Mouse (Mus musculus) embryonic facial prominence, embryonic 15.5 days (tissue): ENCODE data around the gene Mff. TPM values are rescaled to one million over a fixed set of nuclear protein-coding genes. Genes with fewer than 3 reads are reported as not detected.
A peak's percentile ranks its signal among the peaks of the same experiment; 100 is the strongest.

Experiments used
- ATAC-seq: fragments of 200-750 bp; cut with Nextera tagmentation; 2 replicates; pipeline ENCODE4 v1.8.0; 2017; ENCODE audit warnings: low read depth, moderate TSS enrichment; ENCODE audit not compliant: insufficient number of reproducible peaks, low FRiP score, low TSS enrichment
- H3K27ac ChIP-seq: fragments of 300-500 bp; sonication (generic); replicated peaks from 2 replicates; pipeline ENCODE4 v1.5.1; 2015; ENCODE audit warnings: mild to moderate bottlenecking, inconsistent platforms
- H3K27me3 ChIP-seq: fragments of 300-500 bp; sonication (generic); 2 replicates; pipeline ENCODE4 v1.6.1; 2015; ENCODE audit warnings: inconsistent platforms
- H3K36me3 ChIP-seq: fragments of 300-500 bp; sonication (generic); 2 replicates; pipeline ENCODE4 v1.6.1; 2015; ENCODE audit warnings: mild to moderate bottlenecking, inconsistent platforms
- H3K4me1 ChIP-seq: fragments of 300-500 bp; sonication (generic); 2 replicates; pipeline ENCODE4 v1.6.1; 2015; ENCODE audit warnings: inconsistent platforms
- H3K4me2 ChIP-seq: fragments of 300-500 bp; sonication (generic); replicated peaks from 2 replicates; pipeline ENCODE4 v1.6.1; 2015; ENCODE audit warnings: mild to moderate bottlenecking, inconsistent platforms
- H3K4me3 ChIP-seq: fragments of 300-500 bp; sonication (generic); replicated peaks from 2 replicates; pipeline ENCODE4 v1.5.1; 2015; ENCODE audit warnings: mild to moderate bottlenecking, inconsistent platforms
- H3K9ac ChIP-seq: fragments of 300-500 bp; sonication (generic); 2 replicates; pipeline ENCODE4 v1.6.1; 2015; ENCODE audit warnings: inconsistent platforms
- H3K9me3 ChIP-seq: fragments of 300-500 bp; sonication (generic); replicated peaks from 2 replicates; pipeline ENCODE4 v1.6.1; 2016; ENCODE audit warnings: inconsistent platforms
- WGBS: fragments of 180-500 bp; shearing (Covaris S2); methylation state at CpG from one replicate; pipeline ENCODE4 v1.1.7; 2015; 5-methylcytosine and 5-hydroxymethylcytosine counted together
- polyA plus RNA-seq: library from polyadenylated mRNA; unstranded; fragments of >200 nt; fragmentation: Nextera tagmentation; extraction: Ambion mirVana; gene quantifications from 2 replicates; pipeline ENCODE4 v1.2.1, GENCODE M21; 2015

The Mff gene
- 186 and 200 TPM in 2 replicates for polyA plus RNA-seq

DNA sequence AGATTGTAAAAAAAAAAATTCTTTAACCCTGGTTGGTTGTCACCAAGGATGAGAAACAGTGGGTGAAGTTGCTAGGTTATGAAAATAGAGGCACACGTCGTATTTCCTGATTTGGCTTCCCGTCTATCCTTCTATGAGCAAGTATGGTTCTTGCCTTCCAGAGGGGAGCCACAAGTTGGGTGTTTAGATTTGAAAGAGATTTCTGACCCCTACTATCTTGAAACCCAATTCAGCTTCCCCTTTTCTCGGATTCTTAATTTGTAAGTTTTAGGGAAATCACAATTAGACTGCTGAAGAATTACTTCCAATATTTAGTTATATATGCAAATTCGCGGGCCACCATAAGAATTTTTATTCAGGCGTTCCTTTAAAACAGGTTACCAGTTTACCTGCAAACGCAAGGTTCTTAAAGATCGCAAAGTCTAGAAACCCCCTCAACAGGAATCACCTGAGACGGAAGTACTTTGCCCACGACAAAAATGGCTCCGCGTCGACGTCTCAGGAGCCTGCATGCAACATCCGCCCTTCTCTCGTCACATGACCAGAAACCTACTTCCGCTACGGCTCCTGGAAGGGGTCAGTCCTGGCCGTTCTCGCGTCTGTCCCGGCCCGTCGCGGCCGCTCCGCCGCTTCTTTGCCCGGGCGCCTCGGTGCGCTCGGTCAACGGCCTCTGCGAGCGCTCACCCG, at the start of gene Mff:
Gene Mff (plus strand): TSS at position 552 of the 687 bp plus-strand sequence.
- Histone ChIP-seq H3K4me1 (peaks cover 12% of the 10 kb centered on the region), H3K4me2 (peak within 1 kb of the TSS; percentile 87), H3K9ac (peak within 1 kb of the TSS; percentile 98), H3K36me3 (peaks cover 17% of the 10 kb centered on the region), H3K9me3 (no peaks in the 10 kb centered on the region), H3K27me3 (0 out of 2 replicates have a peak, but pooled peaks cover 8% of the 10 kb centered on the region), H3K4me3 (peak within 1 kb of the TSS; percentile 91), H3K27ac (peak within 1 kb of the TSS; percentile 84)
- ATAC-seq: peak; percentile 99
- 9% methylated on average over 38 of the region's 38 CpGs for WGBS

DNA sequence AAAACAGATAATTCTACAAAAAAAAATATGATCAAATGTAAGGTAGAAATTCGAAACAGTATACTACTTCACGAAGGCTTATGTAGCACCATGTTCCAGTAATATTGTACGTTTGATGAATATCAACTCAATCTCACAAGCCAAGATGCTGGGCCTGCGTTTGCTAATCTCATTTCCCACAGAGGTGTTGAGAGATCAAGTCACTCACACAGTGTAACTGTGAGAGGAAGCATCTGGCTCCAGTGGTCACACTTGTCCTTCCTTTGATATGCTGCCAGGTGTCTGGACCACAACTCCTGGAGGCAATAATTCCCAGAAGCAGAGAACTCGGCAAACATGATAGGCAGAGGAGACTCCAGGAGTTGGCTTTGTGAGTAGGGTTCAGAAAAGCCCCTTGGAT, 38.4 kb upstream of the Mff start:
- 77% methylated on average over 5 of the region's 5 CpGs for WGBS
- no peaks in the 10 kb centered on the region for H3K9me3 ChIP-seq
- H3K27ac ChIP-seq: no peak overlapping the region
- no peak overlapping the region for H3K9ac ChIP-seq
- no peak for ATAC-seq
- no peaks in the 10 kb centered on the region for H3K27me3 ChIP-seq
- H3K4me3 ChIP-seq: no peak overlapping the region
- H3K4me2 ChIP-seq: no peak overlapping the region
- no peaks in the 10 kb centered on the region for H3K4me1 ChIP-seq
- no peaks in the 10 kb centered on the region for H3K36me3 ChIP-seq

DNA sequence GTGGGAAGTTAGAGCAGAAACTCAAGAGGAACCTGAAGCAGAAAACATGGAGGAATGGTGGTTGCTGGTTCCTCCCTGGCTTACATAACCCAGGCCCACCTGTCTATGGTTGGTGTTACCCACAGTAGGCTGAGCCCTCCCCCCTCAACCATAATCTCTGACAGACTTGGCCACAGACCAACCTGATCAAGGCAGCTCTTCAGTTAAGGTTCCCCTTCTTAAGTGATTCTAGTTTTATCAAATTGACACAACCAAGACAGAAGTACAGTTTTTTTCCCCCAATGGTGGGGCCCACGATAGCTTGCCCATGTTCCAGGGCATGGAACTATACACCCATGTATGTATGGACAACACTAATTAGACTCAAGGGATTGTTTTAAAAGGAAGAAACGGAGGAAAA, 37.8 kb upstream of the Mff start:
- Histone ChIP-seq H3K27me3 (no peaks in the 10 kb centered on the region), H3K9me3 (no peaks in the 10 kb centered on the region), H3K27ac (no peak overlapping the region), H3K36me3 (no peaks in the 10 kb centered on the region), H3K4me3 (no peak overlapping the region), H3K9ac (no peak overlapping the region), H3K4me1 (no peaks in the 10 kb centered on the region), H3K4me2 (no peak overlapping the region)
- no peak for ATAC-seq
- 81% methylated on average over 2 of the region's 2 CpGs for WGBS

DNA sequence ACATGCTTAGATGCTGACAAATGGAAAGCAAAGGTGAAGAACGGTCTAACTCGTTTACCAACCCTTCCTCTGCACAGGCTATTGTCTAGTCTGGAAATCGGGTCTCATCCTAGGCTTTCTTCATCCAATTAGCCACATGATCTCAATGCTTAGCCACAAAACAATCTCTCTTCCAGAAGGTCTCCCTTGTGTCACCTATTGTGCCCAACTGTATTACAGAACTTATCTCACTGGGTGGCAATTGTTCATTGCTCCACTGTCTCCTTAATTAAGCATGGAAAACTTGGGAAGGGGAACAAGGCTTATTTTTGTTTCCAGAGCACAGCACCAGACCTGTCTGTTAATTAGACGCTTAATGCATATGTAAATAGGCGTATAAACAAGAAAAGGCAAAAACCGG, 36.8 kb upstream of the Mff start:
- Histone ChIP-seq H3K27me3 (no peaks in the 10 kb centered on the region), H3K4me3 (no peak overlapping the region), H3K36me3 (no peaks in the 10 kb centered on the region), H3K4me2 (no peak overlapping the region), H3K9ac (no peak overlapping the region), H3K9me3 (no peaks in the 10 kb centered on the region), H3K4me1 (no peaks in the 10 kb centered on the region), H3K27ac (no peak overlapping the region)
- ATAC-seq: no peak
- 77% methylated on average over 6 of the region's 6 CpGs for WGBS

DNA sequence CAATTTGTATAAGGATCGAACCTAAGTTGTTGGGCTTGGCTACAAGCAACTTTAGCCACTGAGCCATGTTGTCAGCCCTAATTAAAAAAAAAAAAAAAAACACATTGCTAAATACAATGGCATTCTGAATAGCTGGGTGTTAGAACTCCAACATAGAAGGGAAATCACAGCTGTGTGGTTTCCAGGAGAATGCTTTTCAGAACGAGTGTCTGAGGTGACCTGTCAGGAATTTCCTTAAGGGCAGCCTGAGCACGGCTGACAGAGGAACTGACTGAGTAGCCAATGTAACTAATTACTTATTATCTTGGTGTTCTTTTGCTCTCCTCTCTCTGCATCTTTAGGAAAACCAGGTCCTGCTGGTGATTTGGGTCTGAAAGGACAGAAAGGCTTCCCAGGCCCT, 28.8 kb upstream of the Mff start:
- no peak for ATAC-seq
- H3K9ac ChIP-seq: no peak overlapping the region
- no peaks in the 10 kb centered on the region for H3K9me3 ChIP-seq
- no peaks in the 10 kb centered on the region for H3K36me3 ChIP-seq
- no peak overlapping the region for H3K4me2 ChIP-seq
- no peaks in the 10 kb centered on the region for H3K27me3 ChIP-seq
- H3K27ac ChIP-seq: no peak overlapping the region
- no peaks in the 10 kb centered on the region for H3K4me1 ChIP-seq
- WGBS: 34% methylated on average over 3 of the region's 3 CpGs
- no peak overlapping the region for H3K4me3 ChIP-seq

DNA sequence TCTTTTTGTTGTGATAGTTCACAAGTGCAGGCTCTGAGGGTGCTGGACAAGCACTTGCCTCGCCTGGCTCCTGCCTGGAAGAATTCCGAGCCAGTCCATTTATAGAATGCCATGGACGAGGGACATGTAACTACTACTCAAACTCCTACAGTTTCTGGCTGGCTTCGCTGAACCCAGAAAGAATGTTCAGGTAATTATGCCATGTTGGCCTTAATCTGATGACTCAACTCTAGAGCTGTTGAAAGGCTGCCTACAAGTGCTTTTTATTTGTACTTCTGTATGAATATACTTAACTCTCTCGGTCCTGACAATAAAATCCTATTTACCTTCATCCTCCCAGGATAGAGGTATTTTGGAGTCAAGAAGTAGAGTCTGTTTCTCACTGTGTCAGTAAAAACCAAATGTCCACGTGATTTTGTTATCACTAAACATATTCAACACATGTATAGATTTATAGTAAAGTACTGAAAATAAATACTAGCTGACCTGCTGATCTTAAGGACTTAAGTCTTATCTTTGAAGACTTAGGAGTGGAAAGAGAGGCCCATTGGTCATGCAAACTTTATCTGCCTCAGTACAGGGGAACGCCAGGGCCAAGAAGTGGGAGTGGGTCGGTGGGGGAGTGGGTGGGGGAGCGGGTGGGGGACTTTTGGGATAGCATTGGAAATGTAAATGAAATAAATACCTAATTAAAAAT, 6.7 kb upstream of the Mff start:
- H3K4me1 ChIP-seq: no peaks in the 10 kb centered on the region
- H3K27ac ChIP-seq: no peak overlapping the region

DNA sequence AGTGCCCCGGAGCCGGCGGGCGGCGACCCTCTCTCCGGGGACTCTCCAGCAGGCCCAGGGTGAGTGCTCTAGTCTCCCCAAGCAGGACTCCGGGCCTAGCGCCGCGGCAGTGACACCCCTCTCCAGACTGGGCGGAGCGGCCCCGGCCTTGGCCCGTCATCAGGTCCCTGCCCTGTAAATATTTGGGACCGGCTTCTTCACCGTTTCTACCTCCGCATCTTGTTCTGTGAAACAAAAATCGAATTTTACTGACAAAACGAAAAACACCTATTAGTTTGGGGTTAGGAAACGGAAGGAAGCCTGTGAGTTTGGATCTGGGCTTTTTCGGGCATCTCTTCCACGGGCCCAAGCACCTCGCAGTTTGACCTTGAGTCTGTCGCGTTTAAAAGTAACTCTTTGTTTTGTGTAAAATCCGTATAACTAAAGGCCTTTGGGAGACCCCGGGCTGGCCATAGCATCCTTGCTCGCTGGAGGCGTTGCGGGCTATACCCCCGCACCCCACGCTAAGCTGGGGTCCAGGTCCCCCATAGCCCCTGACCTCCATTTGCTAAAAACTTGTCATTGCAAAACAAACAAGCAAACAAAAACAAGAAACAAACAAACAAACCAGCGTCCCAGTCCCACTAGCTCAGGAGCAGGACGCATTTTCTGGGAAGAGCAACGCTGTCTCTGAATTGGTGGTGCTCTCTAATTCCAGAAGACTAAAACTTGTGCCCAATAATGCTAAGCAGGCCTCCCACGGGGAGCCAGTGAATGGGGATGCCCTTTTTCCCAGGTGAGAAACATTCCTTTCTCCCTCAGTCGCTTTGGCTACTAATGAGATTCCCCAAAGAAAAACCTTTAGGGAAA, 560 bp downstream of the Mff start:
- peak; percentile 95 for ATAC-seq
- Histone ChIP-seq H3K27me3 (0 out of 2 replicates have a peak, but pooled peaks cover 8% of the 10 kb centered on the region), H3K36me3 (peaks cover 25% of the 10 kb centered on the region), H3K9ac (peak overlapping the region; percentile 98), H3K9me3 (no peaks in the 10 kb centered on the region), H3K4me2 (peak overlapping the region; percentile 87), H3K27ac (peak overlapping the region; percentile 84), H3K4me1 (peaks cover 12% of the 10 kb centered on the region), H3K4me3 (peak overlapping the region; percentile 91)
- WGBS: under 1% methylated on average over 37 of the region's 37 CpGs

More for the DNA sequence above, 6.7 kb upstream of the Mff start:
- Histone ChIP-seq H3K9ac (no peak overlapping the region), H3K9me3 (no peaks in the 10 kb centered on the region), H3K27me3 (0 out of 2 replicates have a peak, but pooled peaks cover 8% of the 10 kb centered on the region), H3K36me3 (no peaks in the 10 kb centered on the region), H3K4me2 (no peak overlapping the region), H3K4me3 (no peak overlapping the region)
- WGBS: 73% methylated on average over 9 of the region's 9 CpGs
- ATAC-seq: no peak

DNA sequence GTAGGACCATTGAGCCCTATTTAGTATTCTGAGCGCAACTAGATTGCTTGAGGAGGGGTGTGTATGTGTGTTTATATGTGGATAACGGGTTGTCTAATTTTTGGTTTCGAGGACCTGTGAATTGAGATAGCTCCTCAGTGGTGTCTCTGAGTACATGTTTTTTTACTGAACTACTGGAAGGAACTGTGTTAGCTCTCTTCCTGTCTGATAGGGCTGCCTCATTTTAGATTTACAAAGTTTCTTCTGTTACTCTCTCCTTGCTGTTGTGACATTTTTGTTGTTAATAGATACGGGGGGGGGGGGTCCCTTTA, 1.1 kb downstream of the Mff start:
- H3K27ac ChIP-seq: no peak overlapping the region
- no peaks in the 10 kb centered on the region for H3K9me3 ChIP-seq
- peak overlapping the region; percentile 91 for H3K4me3 ChIP-seq
- H3K4me1 ChIP-seq: peaks cover 12% of the 10 kb centered on the region
- H3K9ac ChIP-seq: peak overlapping the region; percentile 98; the same call in 1 of the 2 replicates
- 53% methylated on average over 4 of the region's 4 CpGs for WGBS
- H3K4me2 ChIP-seq: peak overlapping the region; percentile 87
- peaks cover 29% of the 10 kb centered on the region for H3K36me3 ChIP-seq
- ATAC-seq: no peak
- 0 out of 2 replicates have a peak, but pooled peaks cover 8% of the 10 kb centered on the region for H3K27me3 ChIP-seq

DNA sequence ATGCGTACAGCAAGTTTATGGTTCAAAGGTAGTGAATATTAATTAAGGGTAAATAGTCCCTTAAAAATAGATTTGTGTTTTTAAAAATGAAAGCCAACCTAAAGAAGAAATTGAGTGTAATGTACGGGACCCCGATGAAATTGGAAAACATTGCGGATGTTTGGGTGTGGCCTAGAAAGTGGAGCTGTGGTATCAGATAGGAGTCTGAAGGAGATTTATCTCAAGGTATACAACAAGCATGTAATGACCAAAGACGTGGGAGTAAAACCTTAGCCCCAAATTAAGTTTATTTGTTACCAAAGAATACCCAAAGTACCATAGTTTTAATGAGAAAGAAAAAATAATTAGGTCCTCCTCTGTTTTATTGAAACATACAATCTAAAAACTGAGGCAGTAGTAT, 1.8 kb downstream of the Mff start:
- Histone ChIP-seq H3K27ac (no peak overlapping the region), H3K36me3 (peaks cover 35% of the 10 kb centered on the region), H3K4me1 (peaks cover 12% of the 10 kb centered on the region), H3K4me2 (no peak overlapping the region), H3K9me3 (no peaks in the 10 kb centered on the region), H3K27me3 (0 out of 2 replicates have a peak, but pooled peaks cover 3% of the 10 kb centered on the region), H3K4me3 (no peak overlapping the region), H3K9ac (no peak overlapping the region)
- 89% methylated on average over 5 of the region's 5 CpGs for WGBS
- no peak for ATAC-seq

DNA sequence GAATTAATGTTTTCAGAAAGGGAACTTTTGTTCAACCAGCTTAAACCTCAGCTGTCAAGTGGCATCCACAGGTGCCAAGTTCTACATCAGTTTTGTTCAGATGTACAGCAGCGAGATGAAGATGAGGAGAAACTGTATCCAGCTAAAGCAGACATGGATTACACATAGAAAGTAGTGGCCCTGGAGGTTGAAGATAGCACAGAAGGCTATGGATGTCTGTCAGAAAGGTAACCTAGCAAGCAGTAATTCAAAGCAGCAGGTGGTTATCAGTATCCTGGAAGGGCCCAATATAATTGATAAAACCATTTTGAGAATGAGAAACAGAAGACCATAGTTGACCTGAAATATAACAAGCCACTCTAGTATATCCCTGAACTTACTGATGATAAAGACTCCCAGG, 8.7 kb downstream of the Mff start:
- ATAC-seq: no peak

DNA sequence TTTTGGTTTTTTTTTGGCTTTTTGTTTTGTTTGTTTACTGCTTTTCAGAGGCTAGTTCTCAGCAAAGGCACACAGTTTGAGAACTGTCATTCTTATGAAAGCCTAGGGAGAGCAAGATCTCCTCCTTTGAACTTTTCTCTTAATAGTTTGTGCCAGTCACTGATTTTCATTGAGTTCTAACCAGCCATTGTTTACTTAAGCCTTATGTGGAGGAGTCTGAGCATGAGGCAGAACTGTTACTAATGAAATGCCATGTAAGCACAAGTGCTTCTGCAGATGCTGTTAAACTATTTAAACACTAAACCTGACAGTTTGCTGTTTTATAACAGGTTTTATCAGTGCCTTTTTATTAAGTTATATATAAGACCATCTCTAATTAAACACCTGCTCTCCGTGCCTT, 13.4 kb downstream of the Mff start:
- 87% methylated on average over 1 of the region's 1 CpGs for WGBS
- Histone ChIP-seq H3K36me3 (peaks cover 51% of the 10 kb centered on the region), H3K27me3 (no peaks in the 10 kb centered on the region)

More for the DNA sequence above, 8.7 kb downstream of the Mff start:
- Histone ChIP-seq H3K9ac (no peak overlapping the region), H3K4me1 (no peaks in the 10 kb centered on the region), H3K9me3 (no peaks in the 10 kb centered on the region), H3K36me3 (peaks cover 79% of the 10 kb centered on the region), H3K4me2 (no peak overlapping the region), H3K4me3 (no peak overlapping the region), H3K27ac (no peak overlapping the region), H3K27me3 (no peaks in the 10 kb centered on the region)
- 93% methylated on average over 1 of the region's 1 CpGs for WGBS

More for the DNA sequence above, 13.4 kb downstream of the Mff start:
- H3K4me1 ChIP-seq: no peaks in the 10 kb centered on the region
- H3K4me3 ChIP-seq: no peak overlapping the region
- no peak overlapping the region for H3K4me2 ChIP-seq
- no peak overlapping the region for H3K9ac ChIP-seq
- ATAC-seq: no peak
- no peaks in the 10 kb centered on the region for H3K9me3 ChIP-seq
- no peak overlapping the region for H3K27ac ChIP-seq
